Mouse (Mus musculus) lung, postnatal 4 days (tissue): Measurements from ENCODE around the gene Rpl3l.

ENCODE experiments used
- DNase-seq, 2 experiments: peaks; one replicate each; pipeline ENCODE4 v3.0.0; 2021

Gene Rpl3l

GRCm38 (mm10) chr17:24743896-24744295 lies 16.3 kb downstream of the Rpl3l start:
- no peak for DNase-seq

GRCm38 (mm10) chr17:24744381-24744780 lies 16.8 kb downstream of the Rpl3l start:
- DNase-seq = no peak

GRCm38 (mm10) chr17:24745526-24746497 lies 18.2 kb downstream of the Rpl3l start:
- peak; percentile 74 to 89 for DNase-seq

- DNase-seq = no peak
These were observed 19.4 kb downstream of the Rpl3l start for GRCm38 (mm10) chr17:24746986-24747385.

GRCm38 (mm10) chr17:24751528-24751927 lies 23.9 kb downstream of the Rpl3l start:
- DNase-seq = no peak

- no peak for DNase-seq
These were observed 25.1 kb downstream of the Rpl3l start, which contains the start of gene Hs3st6 for GRCm38 (mm10) chr17:24752415-24753394. Gene Hs3st6 (plus strand): TSS chr17:24752988.

GRCm38 (mm10) chr17:24757394-24757793 lies 29.8 kb downstream of the Rpl3l start:
- no peak for DNase-seq

- DNase-seq = peak in 1 of 2 experiments; percentile 57
These were observed 33.5 kb downstream of the Rpl3l start for GRCm38 (mm10) chr17:24761121-24761520.

- peak in 1 of 2 experiments; percentile 41 for DNase-seq
These were observed 37.6 kb downstream of the Rpl3l start for GRCm38 (mm10) chr17:24765016-24765905.

GRCm38 (mm10) chr17:24766266-24766875 lies 38.8 kb downstream of the Rpl3l start:
- DNase-seq = peak in 1 of 2 experiments; percentile 23

- peak in 1 of 2 experiments; percentile 23 for DNase-seq
These were observed 41.5 kb downstream of the Rpl3l start for GRCm38 (mm10) chr17:24769146-24769545.

- no peak for DNase-seq
These were observed 45.6 kb downstream of the Rpl3l start for GRCm38 (mm10) chr17:24773241-24773640.

- DNase-seq = no peak
These were observed 47.6 kb downstream of the Rpl3l start for GRCm38 (mm10) chr17:24775173-24775572.

- DNase-seq = peak; percentile 32 to 69
These were observed 49.5 kb downstream of the Rpl3l start for GRCm38 (mm10) chr17:24777073-24777472.

GRCm38 (mm10) chr17:24780821-24781220 lies 53.2 kb downstream of the Rpl3l start:
- no peak for DNase-seq
